Mouse (Mus musculus) hindbrain, embryonic 11.5 days (tissue): Measurements from ENCODE around the gene Rab13. TPM values are rescaled to one million over a fixed set of nuclear protein-coding genes. Genes with fewer than 3 reads are reported as not detected.
A peak's percentile ranks its signal among the peaks of the same experiment; 100 is the strongest.
"Not testable (repeated sequence)": the region's sequence is repeated elsewhere in the genome, so short reads cannot be mapped to it uniquely, and the experiment has no call there.

Source experiments
- ATAC-seq: fragments of 200-750 bp; cut with Nextera tagmentation; 2 replicates; pipeline ENCODE4 v1.8.0; 2017; ENCODE audit warnings: mild to moderate bottlenecking, moderate TSS enrichment, moderate library complexity; ENCODE audit not compliant: low FRiP score
- DNase-seq: peaks from one replicate; pipeline ENCODE4 v3.0.0-alpha.2; 2015; ENCODE audit warnings: low spot score
- H3K27ac ChIP-seq: fragments of 300-500 bp; sonication (generic); 2 replicates; pipeline ENCODE4 v1.5.1; 2014; ENCODE audit warnings: mild to moderate bottlenecking, low read depth, low read length
- H3K27me3 ChIP-seq: fragments of 300-500 bp; sonication (generic); 2 replicates; pipeline ENCODE4 v1.6.1; 2014; ENCODE audit warnings: mild to moderate bottlenecking, low read length, moderate library complexity, mixed read lengths; ENCODE audit not compliant: control insufficient read depth, insufficient read depth
- H3K36me3 ChIP-seq: fragments of 300-500 bp; sonication (generic); 2 replicates; pipeline ENCODE4 v1.6.1; 2014; ENCODE audit warnings: mild to moderate bottlenecking, low read length, moderate library complexity, mixed read lengths; ENCODE audit not compliant: control insufficient read depth, insufficient read depth
- H3K4me1 ChIP-seq: fragments of 300-500 bp; sonication (generic); replicated peaks from 2 replicates; pipeline ENCODE4 v1.6.1; 2014; ENCODE audit warnings: low read length, mixed read lengths; ENCODE audit not compliant: control insufficient read depth, insufficient read depth
- H3K4me2 ChIP-seq: fragments of 300-500 bp; sonication (generic); replicated peaks from 2 replicates; pipeline ENCODE4 v1.6.1; 2014; ENCODE audit warnings: mild to moderate bottlenecking, low read depth, low read length
- H3K4me3 ChIP-seq: fragments of 300-500 bp; sonication (generic); 2 replicates; pipeline ENCODE4 v1.5.1; 2014; ENCODE audit warnings: low read depth, low read length
- H3K9ac ChIP-seq: fragments of 300-500 bp; sonication (generic); 2 replicates; pipeline ENCODE4 v1.6.1; 2014; ENCODE audit warnings: low read depth, low read length
- H3K9me3 ChIP-seq: fragments of 300-500 bp; sonication (generic); 2 replicates; pipeline ENCODE4 v1.6.1; 2016; ENCODE audit warnings: low read length; ENCODE audit not compliant: control insufficient read depth
- whole genome bisulfite sequencing: fragments of 180-500 bp; shearing (Covaris S2); extraction: QIAGEN DNeasy Blood & Tissue Kit; methylation state at CpG from one replicate; pipeline ENCODE4 v1.1.7; 2014; 5-methylcytosine and 5-hydroxymethylcytosine counted together
- polyA plus RNA-seq: library from polyadenylated mRNA; unstranded; fragments of >200 nt; fragmentation: Nextera tagmentation; extraction: Ambion mirVana; gene quantifications from 2 replicates; pipeline ENCODE4 v1.2.1, GENCODE M21; 2014

Rab13 gene
- polyA plus RNA-seq, 1 experiment from 2014 or later, result 15.5 TPM

- no peaks in the 10 kb centered on the region for H3K36me3 ChIP-seq
- H3K27me3 ChIP-seq, result no peaks in the 10 kb centered on the region
- H3K4me2 ChIP-seq, result no peak overlapping the region
- no peaks in the 10 kb centered on the region for H3K9me3 ChIP-seq
- ATAC-seq (no peak), DNase-seq (no peak)
- whole genome bisulfite sequencing, result 86% methylated on average over 10 of the region's 10 CpGs
- no peak overlapping the region for H3K9ac ChIP-seq
- no peaks in the 10 kb centered on the region for H3K4me1 ChIP-seq
- no peak overlapping the region for H3K4me3 ChIP-seq
- no peak overlapping the region for H3K27ac ChIP-seq
These were observed 28.3 kb downstream of the Rab13 start for GRCm38 (mm10) chr3:90241669-90242358.

- peaks cover 3% of the 10 kb centered on the region; the same call in 1 of the 2 replicates for H3K4me1 ChIP-seq
- peak within 1 kb of the TSS; percentile 49 for H3K4me2 ChIP-seq
- ATAC-seq (peak; percentile 63), DNase-seq (peak; percentile 75)
- H3K4me3 ChIP-seq, result peak within 1 kb of the TSS; percentile 25
- H3K9me3 ChIP-seq, result no peaks in the 10 kb centered on the region
- H3K9ac ChIP-seq, result peak within 1 kb of the TSS; percentile 16
- no peaks in the 10 kb centered on the region for H3K27me3 ChIP-seq
- no peak within 1 kb of the TSS for H3K27ac ChIP-seq
- 3% methylated on average over 19 of the region's 19 CpGs for WGBS
- no peaks in the 10 kb centered on the region for H3K36me3 ChIP-seq
These were observed 29.7 kb downstream of the Rab13 start, which contains the start of gene Creb3l4 for GRCm38 (mm10) chr3:90242984-90243775. Gene Creb3l4, minus strand, starts transcription at chr3:90243512.

GRCm38 (mm10) chr3:90245406-90245805, 31.9 kb downstream of the Rab13 start:
- no peak for DNase-seq
- Histone ChIP-seq H3K4me2 (no peak overlapping the region), H3K27ac (no peak overlapping the region), H3K9me3 (no peaks in the 10 kb centered on the region), H3K4me3 (no peak overlapping the region), H3K9ac (no peak overlapping the region), H3K4me1 (peaks cover 6% of the 10 kb centered on the region; the same call in 1 of the 2 replicates), H3K36me3 (no peaks in the 10 kb centered on the region), H3K27me3 (no peaks in the 10 kb centered on the region)
- ATAC-seq, result no peak
- WGBS, result 76% methylated on average over 2 of the region's 2 CpGs

- Histone ChIP-seq H3K9me3 (no peaks in the 10 kb centered on the region), H3K36me3 (no peaks in the 10 kb centered on the region), H3K4me3 (peak overlapping the region; percentile 58), H3K4me2 (peak overlapping the region; percentile 70), H3K27ac (peak overlapping the region; percentile 70), H3K27me3 (no peaks in the 10 kb centered on the region), H3K4me1 (peaks cover 6% of the 10 kb centered on the region; the same call in 1 of the 2 replicates), H3K9ac (peak overlapping the region; percentile 63)
- no peak for DNase-seq
- peak; percentile 41; the same call in 1 of the 2 replicates for ATAC-seq
- 1% methylated on average over 3 of the region's 3 CpGs for whole genome bisulfite sequencing
These were observed 34.1 kb downstream of the Rab13 start for GRCm38 (mm10) chr3:90247630-90247959.

- Histone ChIP-seq H3K27me3 (no peaks in the 10 kb centered on the region), H3K9me3 (no peaks in the 10 kb centered on the region), H3K9ac (peak within 1 kb of the TSS; percentile 76), H3K4me2 (peak within 1 kb of the TSS; percentile 70), H3K36me3 (no peaks in the 10 kb centered on the region), H3K4me1 (peaks cover 6% of the 10 kb centered on the region; the same call in 1 of the 2 replicates), H3K27ac (peak within 1 kb of the TSS; percentile 70), H3K4me3 (peak within 1 kb of the TSS; percentile 58)
- ATAC-seq (peak; percentile 96), DNase-seq (peak; percentile 95)
- 0% methylated on average over 36 of the region's 44 CpGs for WGBS
These were observed 34.7 kb downstream of the Rab13 start, which contains the start of gene Slc39a1 for GRCm38 (mm10) chr3:90247960-90248745. Gene Slc39a1, plus strand, starts transcription at chr3:90248172.

- Histone ChIP-seq H3K27ac (no peak overlapping the region), H3K4me3 (peak overlapping the region; percentile 58), H3K27me3 (no peaks in the 10 kb centered on the region), H3K4me1 (peaks cover 6% of the 10 kb centered on the region; the same call in 1 of the 2 replicates), H3K36me3 (no peaks in the 10 kb centered on the region), H3K9me3 (no peaks in the 10 kb centered on the region), H3K9ac (peak overlapping the region; percentile 76), H3K4me2 (peak overlapping the region; percentile 70)
- 14% methylated on average over 10 of the region's 10 CpGs for WGBS
- ATAC-seq, result no peak
- DNase-seq, result no peak
These were observed 35.2 kb downstream of the Rab13 start for GRCm38 (mm10) chr3:90248746-90249100.

GRCm38 (mm10) chr3:90250791-90251190, 37.3 kb downstream of the Rab13 start:
- H3K9me3 ChIP-seq, result no peaks in the 10 kb centered on the region
- H3K27ac ChIP-seq, result no peak overlapping the region
- no peak overlapping the region for H3K4me2 ChIP-seq
- no peak for DNase-seq
- H3K36me3 ChIP-seq, result no peaks in the 10 kb centered on the region
- 90% methylated on average over 6 of the region's 6 CpGs for WGBS
- no peak overlapping the region for H3K4me3 ChIP-seq
- peaks cover 11% of the 10 kb centered on the region for H3K4me1 ChIP-seq
- H3K9ac ChIP-seq, result no peak overlapping the region
- no peaks in the 10 kb centered on the region for H3K27me3 ChIP-seq
- ATAC-seq, result no peak

GRCm38 (mm10) chr3:90251731-90252226, 38.3 kb downstream of the Rab13 start:
- H3K4me3 ChIP-seq, H3K9me3 ChIP-seq, H3K36me3 ChIP-seq, H3K27ac ChIP-seq, H3K27me3 ChIP-seq, H3K9ac ChIP-seq, ATAC-seq, H3K4me2 ChIP-seq, DNase-seq: not testable (repeated sequence)
- peaks cover 11% of the 10 kb centered on the region for H3K4me1 ChIP-seq
- WGBS, result 92% methylated on average over 10 of the region's 12 CpGs
